Mouse (Mus musculus) MEL (cell line): ENCODE measurements at regions not wholly inside any gene's neighbourhood (a gene's known extent, or its start where the extent isn't known, plus 50 kb on each side); places are given as distances from the start of the nearest gene placed in this dataset.

ENCODE experiments used
- DNase-seq: peaks from one replicate; pipeline ENCODE4 v3.0.0; 2011; ENCODE audit warnings: low read depth, low spot score
- H3K27ac ChIP-seq: 2 replicates; pipeline ENCODE4 v1.5.1; 2012; ENCODE audit warnings: low read depth, mild to moderate bottlenecking, control low read depth, low read length, moderate library complexity; ENCODE audit not compliant: control insufficient read depth
- H3K27me3 ChIP-seq, 2 experiments: fragments of 150-350 bp in 1 of 2; sonication (generic) in 1 of 2; 2 replicates each; pipeline ENCODE4 v1.6.1; 2012; ENCODE audit warnings: low read length in 2 of 2, mild to moderate bottlenecking in 2 of 2, improper control_type of control experiment in 1 of 2, moderate library complexity in 1 of 2; ENCODE audit not compliant: insufficient read depth in 2 of 2, control insufficient read depth in 1 of 2
- H3K36me3 ChIP-seq, 2 experiments: 2 replicates each; pipeline ENCODE4 v1.6.1; 2012 to 2014; ENCODE audit warnings: low read length in 2 of 2, improper control_type of control experiment in 1 of 2, inconsistent platforms in 1 of 2, mild to moderate bottlenecking in 1 of 2; ENCODE audit not compliant: insufficient read depth in 2 of 2, control insufficient read depth in 1 of 2
- H3K4me1 ChIP-seq, 2 experiments: fragments of 150-350 bp in 1 of 2; sonication (generic) in 1 of 2; 2 replicates each; pipeline ENCODE4 v1.6.1; 2012; ENCODE audit warnings: low read length in 2 of 2, improper control_type of control experiment in 1 of 2, mild to moderate bottlenecking in 1 of 2; ENCODE audit not compliant: insufficient read depth in 2 of 2, control insufficient read depth in 1 of 2
- H3K4me3 ChIP-seq, 2 experiments: fragments of 150-350 bp in 1 of 2; sonication (generic) in 1 of 2; 2 replicates each; pipeline ENCODE4 v1.5.1; 2012; ENCODE audit warnings: low read depth in 2 of 2, low read length in 2 of 2, mild to moderate bottlenecking in 2 of 2, moderate library complexity in 2 of 2, control low read depth in 1 of 2, improper control_type of control experiment in 1 of 2; ENCODE audit not compliant: control insufficient read depth in 1 of 2, insufficient read depth in 1 of 2
- H3K79me2 ChIP-seq: 2 replicates; pipeline ENCODE4 v1.6.1; 2012; ENCODE audit warnings: mild to moderate bottlenecking, low read length, moderate library complexity; ENCODE audit not compliant: control insufficient read depth, poor library complexity, insufficient read depth
- H3K9ac ChIP-seq: 2 replicates; pipeline ENCODE4 v1.6.1; 2012; ENCODE audit warnings: low read depth, mild to moderate bottlenecking, control low read depth, low read length, moderate library complexity; ENCODE audit not compliant: control insufficient read depth, poor library complexity, severe bottlenecking
- H3K9me3 ChIP-seq: fragments of 150-350 bp; sonication (generic); replicated peaks from 2 replicates; pipeline ENCODE4 v1.6.1; 2012; ENCODE audit warnings: mild to moderate bottlenecking, low read length, improper control_type of control experiment, moderate library complexity; ENCODE audit not compliant: insufficient read depth
- CHD2 ChIP-seq: IDR thresholded peaks from 2 replicates; pipeline ENCODE4 v1.6.1; 2011; ENCODE audit warnings: low read length, improper control_type of control experiment
- E2F4 ChIP-seq: IDR thresholded peaks from 2 replicates; pipeline ENCODE4 v1.6.1; 2011; ENCODE audit warnings: low read depth, low read length, improper control_type of control experiment, borderline replicate concordance
- ELF1 ChIP-seq: IDR thresholded peaks from 2 replicates; pipeline ENCODE4 v1.6.1; 2014; ENCODE audit warnings: low read depth, mild to moderate bottlenecking, inconsistent platforms, low read length, improper control_type of control experiment, moderate library complexity
- GABPA ChIP-seq: IDR thresholded peaks from 2 replicates; pipeline ENCODE4 v1.6.1; 2012; ENCODE audit warnings: low read depth, mild to moderate bottlenecking, inconsistent platforms, low read length, improper control_type of control experiment, moderate library complexity
- GATA1 ChIP-seq: IDR thresholded peaks from 2 replicates; pipeline ENCODE4 v1.6.1; 2011; ENCODE audit warnings: low read depth, low read length, improper control_type of control experiment
- HCFC1 ChIP-seq: IDR thresholded peaks from 2 replicates; pipeline ENCODE4 v1.6.1; 2012; ENCODE audit warnings: low read depth, mild to moderate bottlenecking, inconsistent platforms, low read length, improper control_type of control experiment, moderate library complexity
- MAFK ChIP-seq: IDR thresholded peaks from 2 replicates; pipeline ENCODE4 v1.6.1; 2011; ENCODE audit warnings: low read depth, mild to moderate bottlenecking, low read length, improper control_type of control experiment, borderline replicate concordance
- MAX ChIP-seq: IDR thresholded peaks from 2 replicates; pipeline ENCODE4 v1.6.1; 2011; ENCODE audit warnings: low read length, improper control_type of control experiment
- MAZ ChIP-seq: IDR thresholded peaks from 2 replicates; pipeline ENCODE4 v1.6.1; 2012; ENCODE audit warnings: low read depth, mild to moderate bottlenecking, inconsistent platforms, low read length, improper control_type of control experiment
- MEF2A ChIP-seq: IDR thresholded peaks from 2 replicates; pipeline ENCODE4 v1.6.1; 2014; ENCODE audit warnings: low read depth, mild to moderate bottlenecking, inconsistent platforms, low read length, improper control_type of control experiment; ENCODE audit not compliant: poor library complexity, insufficient replicate concordance, severe bottlenecking; ENCODE audit errors: extremely low read depth
- NELFE ChIP-seq: IDR thresholded peaks from 2 replicates; pipeline ENCODE4 v1.6.1; 2011; ENCODE audit warnings: low read depth, low read length, improper control_type of control experiment
- POLR2A ChIP-seq, 2 experiments: IDR thresholded peaks; 2 replicates each; pipeline ENCODE4 v1.6.1; 2011 to 2012; ENCODE audit warnings: low read length in 2 of 2, mild to moderate bottlenecking in 2 of 2, control low read depth in 1 of 2, improper control_type of control experiment in 1 of 2, low read depth in 1 of 2, moderate library complexity in 1 of 2; ENCODE audit not compliant: control insufficient read depth in 1 of 2, insufficient read depth in 1 of 2, poor library complexity in 1 of 2
- POLR2AphosphoS2 ChIP-seq: IDR thresholded peaks from 2 replicates; pipeline ENCODE4 v1.6.1; 2011; ENCODE audit warnings: low read length, improper control_type of control experiment
- RCOR1 ChIP-seq: IDR thresholded peaks from 2 replicates; pipeline ENCODE4 v1.6.1; 2012; ENCODE audit warnings: low read depth, mild to moderate bottlenecking, inconsistent platforms, low read length, improper control_type of control experiment
- SIN3A ChIP-seq: IDR thresholded peaks from 2 replicates; pipeline ENCODE4 v1.6.1; 2012; ENCODE audit warnings: low read length, improper control_type of control experiment, inconsistent platforms
- SMC3 ChIP-seq: IDR thresholded peaks from 2 replicates; pipeline ENCODE4 v1.6.1; 2011; ENCODE audit warnings: low read depth, low read length, improper control_type of control experiment
- TCF12 ChIP-seq: IDR thresholded peaks from 2 replicates; pipeline ENCODE4 v1.6.1; 2014; ENCODE audit warnings: low read depth, mild to moderate bottlenecking, inconsistent platforms, low read length, improper control_type of control experiment, moderate library complexity
- UBTF ChIP-seq: IDR thresholded peaks from 2 replicates; pipeline ENCODE4 v1.6.1; 2012; ENCODE audit warnings: low read depth, mild to moderate bottlenecking, inconsistent platforms, low read length, improper control_type of control experiment, moderate library complexity, borderline replicate concordance; ENCODE audit not compliant: insufficient read depth
- ZC3H11A ChIP-seq: IDR thresholded peaks from 2 replicates; pipeline ENCODE4 v1.6.1; 2012; ENCODE audit warnings: low read depth, mild to moderate bottlenecking, inconsistent platforms, low read length, improper control_type of control experiment
- ZKSCAN1 ChIP-seq: IDR thresholded peaks from 2 replicates; pipeline ENCODE4 v1.6.1; 2012; ENCODE audit warnings: low read depth, mild to moderate bottlenecking, inconsistent platforms, low read length, improper control_type of control experiment, moderate library complexity
- ZMIZ1 ChIP-seq: IDR thresholded peaks from 2 replicates; pipeline ENCODE4 v1.6.1; 2012; ENCODE audit warnings: low read depth, mild to moderate bottlenecking, inconsistent platforms, low read length, improper control_type of control experiment, moderate library complexity
- ZNF384 ChIP-seq: IDR thresholded peaks from 2 replicates; pipeline ENCODE4 v1.6.1; 2012; ENCODE audit warnings: low read depth, mild to moderate bottlenecking, inconsistent platforms, low read length, improper control_type of control experiment

GRCm38 (mm10) chr12:38928786-38929351, 149.7 kb downstream of the Etv1 start:
- Histone ChIP-seq H3K9me3 (no peaks in the 10 kb centered on the region), H3K27me3 (no peaks in the 10 kb centered on the region), H3K9ac (no peak overlapping the region), H3K4me3 (peak overlapping the region; percentile 9 to 12; a peak in 1 of 4 replicates), H3K27ac (no peak overlapping the region), H3K4me1 (no peaks in the 10 kb centered on the region), H3K36me3 (no peaks in the 10 kb centered on the region), H3K79me2 (no peaks in the 10 kb centered on the region)
- TF ChIP-seq POLR2A (IDR thresholded peaks at IDR 0.05; ENCODE audit: control insufficient read depth in 1 of 2, insufficient read depth in 1 of 2, low read depth in 1 of 2, low read length in 2 of 2, poor library complexity in 1 of 2) (no peak), POLR2AphosphoS2 (no peak), ZKSCAN1 (no peak), ZNF384 (no peak), MAZ (no peak), ELF1 (no peak), NELFE (no peak), ZMIZ1 (no peak), ZC3H11A (no peak), GATA1 (no peak), CHD2 (no peak), E2F4 (no peak), HCFC1 (no peak), UBTF (no peak), SIN3A (no peak), RCOR1 (no peak)
- DNase-seq = peak; percentile 9

- Histone ChIP-seq H3K9me3 (no peaks in the 10 kb centered on the region), H3K4me1 (no peaks in the 10 kb centered on the region), H3K4me3 (no peak overlapping the region), H3K36me3 (no peaks in the 10 kb centered on the region), H3K9ac (no peak overlapping the region), H3K27ac (no peak overlapping the region), H3K27me3 (no peaks in the 10 kb centered on the region), H3K79me2 (no peaks in the 10 kb centered on the region)
- TF ChIP-seq GABPA (no peak), ELF1 (no peak), MAX (no peak), RCOR1 (no peak), SMC3 (no peak), ZMIZ1 (no peak), MEF2A (no peak), POLR2A (IDR thresholded peaks at IDR 0.05; ENCODE audit: control insufficient read depth in 1 of 2, insufficient read depth in 1 of 2, low read depth in 1 of 2, low read length in 2 of 2, poor library complexity in 1 of 2) (no peak), MAFK (no peak), TCF12 (no peak)
- no peak for DNase-seq
Observed at GRCm38 (mm10) chr12:38929644-38930043, 150.5 kb downstream of the Etv1 start.
